Mouse (Mus musculus): ENCODE measurements around the gene Tlk1. TPM values are rescaled to one million over a fixed set of nuclear protein-coding genes. Genes with fewer than 3 reads are reported as not detected.
"Not testable (repeated sequence)": the region's sequence is repeated elsewhere in the genome, so short reads cannot be mapped to it uniquely, and the experiment has no call there.

Gene Tlk1
- total and polyA plus RNA-seq, 3 experiments: 6.9 to 31.3 (median 26.0) TPM

- H3K27me3 ChIP-seq (ENCODE audit: control insufficient read depth, insufficient read depth, low read length): no peaks in the 10 kb centered on the region
- DNase-seq: no peak
- peaks cover 9% of the 10 kb centered on the region for H3K36me3 ChIP-seq (ENCODE audit: control insufficient read depth, insufficient read depth, low read length)
- no peak overlapping the region for H3K9ac ChIP-seq (ENCODE audit: low read depth, low read length)
- no peak overlapping the region for H3K27ac ChIP-seq
- WGBS: 70% methylated on average over 3 of the region's 3 CpGs
- H3K79me2 ChIP-seq (replicated peaks; ENCODE audit: control insufficient read depth, insufficient read depth, low read length): peaks cover 10% of the 10 kb centered on the region
- intact Hi-C loops (cut with DNase I): no loop called here
- no peak overlapping the region for H3K4me3 ChIP-seq
- no peak for TF ChIP-seq POLR2A (IDR thresholded peaks at IDR 0.05; ENCODE audit: insufficient read depth, low read depth, low read length)
- no peak for TF ChIP-seq CTCF (IDR thresholded peaks at IDR 0.05)
- no peak for TF ChIP-seq EP300 (IDR thresholded peaks at IDR 0.05; ENCODE audit: insufficient read depth, low read depth, low read length)
- H3K4me1 ChIP-seq (ENCODE audit: control insufficient read depth, insufficient read depth, low read length): peaks cover 9% of the 10 kb centered on the region
Measured at GRCm38 (mm10) chr2:70809921-70810320, 15.6 kb downstream of the Tlk1 start.

- H3K36me3 ChIP-seq (ENCODE audit: control insufficient read depth, insufficient read depth, low read length): peaks cover 9% of the 10 kb centered on the region
- H3K27me3 ChIP-seq (ENCODE audit: control insufficient read depth, insufficient read depth, low read length): no peaks in the 10 kb centered on the region
- no peak overlapping the region; the same call in 1 of the 2 replicates for H3K27ac ChIP-seq
- H3K4me1 ChIP-seq (ENCODE audit: control insufficient read depth, insufficient read depth, low read length): peaks cover 7% of the 10 kb centered on the region
- H3K9ac ChIP-seq (ENCODE audit: low read depth, low read length): no peak overlapping the region
- no peak overlapping the region for H3K4me3 ChIP-seq
- TF ChIP-seq POLR2A (IDR thresholded peaks at IDR 0.05; ENCODE audit: insufficient read depth, low read depth, low read length) (no peak), CTCF (IDR thresholded peaks at IDR 0.05) (no peak), EP300 (IDR thresholded peaks at IDR 0.05; ENCODE audit: insufficient read depth, low read depth, low read length) (no peak)
- H3K79me2 ChIP-seq (replicated peaks; ENCODE audit: control insufficient read depth, insufficient read depth, low read length): peaks cover 11% of the 10 kb centered on the region
- DNase-seq: no peak
- intact Hi-C loops (cut with DNase I): no loop called here
Measured at GRCm38 (mm10) chr2:70808681-70809080, 16.8 kb downstream of the Tlk1 start.

DNA sequence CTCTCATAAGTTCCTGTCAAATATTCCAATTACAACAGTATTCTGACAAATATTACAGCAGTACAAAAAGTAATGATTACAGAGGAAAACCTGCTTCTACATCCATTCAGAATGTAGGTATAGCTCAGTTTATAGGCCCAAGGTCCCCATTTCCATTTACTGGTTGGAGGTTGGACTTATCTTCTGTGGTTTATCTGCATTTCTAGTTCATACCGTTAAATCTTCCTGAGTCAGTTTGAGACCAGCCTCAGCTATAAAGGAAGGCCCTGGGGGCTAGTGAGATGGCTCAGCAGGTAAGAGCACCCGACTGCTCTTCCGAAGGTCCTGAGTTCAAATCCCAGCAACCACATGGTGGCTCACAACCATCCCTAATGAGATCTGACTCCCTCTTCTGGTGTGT is 17.9 kb downstream of the Tlk1 start:
- H3K4me3 ChIP-seq; H3K9ac ChIP-seq (ENCODE audit: low read depth, low read length); DNase-seq; H3K27me3 ChIP-seq (ENCODE audit: control insufficient read depth, insufficient read depth, low read length); H3K4me1 ChIP-seq (ENCODE audit: control insufficient read depth, insufficient read depth, low read length); H3K36me3 ChIP-seq (ENCODE audit: control insufficient read depth, insufficient read depth, low read length); H3K27ac ChIP-seq; intact Hi-C loops (cut with DNase I): not testable (repeated sequence)
- peaks cover 11% of the 10 kb centered on the region for H3K79me2 ChIP-seq (replicated peaks; ENCODE audit: control insufficient read depth, insufficient read depth, low read length)
- 68% methylated on average over 3 of the region's 3 CpGs for WGBS

GRCm38 (mm10) chr2:70806020-70806419 is 19.5 kb downstream of the Tlk1 start:
- no peak overlapping the region for H3K9ac ChIP-seq (ENCODE audit: low read depth, low read length)
- H3K36me3 ChIP-seq (ENCODE audit: control insufficient read depth, insufficient read depth, low read length): peaks cover 5% of the 10 kb centered on the region
- peaks cover 11% of the 10 kb centered on the region for H3K79me2 ChIP-seq (replicated peaks; ENCODE audit: control insufficient read depth, insufficient read depth, low read length)
- H3K4me1 ChIP-seq (ENCODE audit: control insufficient read depth, insufficient read depth, low read length): peaks cover 9% of the 10 kb centered on the region
- 94% methylated on average over 5 of the region's 5 CpGs for WGBS
- H3K27me3 ChIP-seq (ENCODE audit: control insufficient read depth, insufficient read depth, low read length): no peaks in the 10 kb centered on the region
- no peak overlapping the region for H3K4me3 ChIP-seq
- no peak overlapping the region for H3K27ac ChIP-seq
- TF ChIP-seq CTCF (IDR thresholded peaks at IDR 0.05) (no peak), EP300 (IDR thresholded peaks at IDR 0.05; ENCODE audit: insufficient read depth, low read depth, low read length) (no peak), POLR2A (IDR thresholded peaks at IDR 0.05; ENCODE audit: insufficient read depth, low read depth, low read length) (no peak)
- no peak for DNase-seq
- intact Hi-C loops (cut with DNase I): no loop called here

DNA sequence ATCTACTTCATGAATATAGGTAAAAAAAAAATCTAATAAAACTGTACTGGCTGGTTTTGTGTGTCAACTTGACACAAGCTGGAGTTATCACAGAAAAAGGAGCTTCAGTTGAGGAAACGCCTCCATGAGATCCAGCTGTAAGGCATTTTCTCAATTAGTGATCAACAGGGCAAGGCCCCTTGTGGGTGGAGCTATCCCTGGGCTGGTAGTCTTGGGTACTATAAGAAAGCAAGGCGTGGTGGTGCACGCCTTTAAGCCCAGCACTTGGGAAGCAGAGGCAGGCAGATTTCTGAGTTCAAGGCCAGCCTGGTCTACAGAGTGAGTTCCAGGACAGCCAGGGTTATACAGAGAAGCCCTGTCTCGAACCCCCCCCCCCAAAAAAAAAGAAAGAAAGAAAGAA is 21.8 kb downstream of the Tlk1 start:
- 97% methylated on average over 4 of the region's 4 CpGs for WGBS
- intact Hi-C loops (cut with DNase I); H3K9ac ChIP-seq (ENCODE audit: low read depth, low read length); H3K27me3 ChIP-seq (ENCODE audit: control insufficient read depth, insufficient read depth, low read length); DNase-seq; H3K79me2 ChIP-seq (replicated peaks; ENCODE audit: control insufficient read depth, insufficient read depth, low read length); H3K27ac ChIP-seq; H3K4me3 ChIP-seq; H3K36me3 ChIP-seq (ENCODE audit: control insufficient read depth, insufficient read depth, low read length): not testable (repeated sequence)
- peaks cover 12% of the 10 kb centered on the region for H3K4me1 ChIP-seq (ENCODE audit: control insufficient read depth, insufficient read depth, low read length)

DNA sequence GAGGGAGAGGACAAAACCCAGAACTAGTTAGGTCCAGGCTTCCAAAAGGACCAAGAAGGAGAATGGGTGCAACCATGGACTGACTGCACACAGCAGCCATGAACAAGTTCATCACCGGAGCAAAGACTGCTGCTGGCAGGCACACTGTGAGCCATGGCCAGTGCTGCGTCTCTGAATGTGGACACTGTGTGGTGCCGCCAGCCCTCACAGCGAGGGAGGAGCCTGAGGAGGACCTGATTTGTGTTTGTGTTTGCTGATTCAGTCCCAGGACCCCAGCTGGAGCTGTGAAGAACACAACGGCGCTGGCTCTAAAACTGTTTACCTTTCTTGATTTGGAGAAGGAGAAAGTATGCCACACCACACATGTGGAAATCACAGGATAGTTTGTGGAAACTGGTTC is 22.9 kb downstream of the Tlk1 start:
- Histone ChIP-seq H3K79me2 (replicated peaks; ENCODE audit: control insufficient read depth, insufficient read depth, low read length) (peaks cover 8% of the 10 kb centered on the region), H3K36me3 (ENCODE audit: control insufficient read depth, insufficient read depth, low read length) (peaks cover 4% of the 10 kb centered on the region; the same call in 1 of the 2 replicates), H3K27ac (no peak overlapping the region), H3K4me1 (ENCODE audit: control insufficient read depth, insufficient read depth, low read length) (peaks cover 12% of the 10 kb centered on the region), H3K27me3 (ENCODE audit: control insufficient read depth, insufficient read depth, low read length) (no peaks in the 10 kb centered on the region), H3K9ac (ENCODE audit: low read depth, low read length) (no peak overlapping the region), H3K4me3 (no peak overlapping the region)
- TF ChIP-seq CTCF (IDR thresholded peaks at IDR 0.05) (no peak), EP300 (IDR thresholded peaks at IDR 0.05; ENCODE audit: insufficient read depth, low read depth, low read length) (no peak), POLR2A (IDR thresholded peaks at IDR 0.05; ENCODE audit: insufficient read depth, low read depth, low read length) (no peak)
- 44% methylated on average over 6 of the region's 6 CpGs for WGBS
- DNase-seq: peak in 1 of 2 experiments; percentile 28
- intact Hi-C loops (cut with DNase I): no loop called here

DNA sequence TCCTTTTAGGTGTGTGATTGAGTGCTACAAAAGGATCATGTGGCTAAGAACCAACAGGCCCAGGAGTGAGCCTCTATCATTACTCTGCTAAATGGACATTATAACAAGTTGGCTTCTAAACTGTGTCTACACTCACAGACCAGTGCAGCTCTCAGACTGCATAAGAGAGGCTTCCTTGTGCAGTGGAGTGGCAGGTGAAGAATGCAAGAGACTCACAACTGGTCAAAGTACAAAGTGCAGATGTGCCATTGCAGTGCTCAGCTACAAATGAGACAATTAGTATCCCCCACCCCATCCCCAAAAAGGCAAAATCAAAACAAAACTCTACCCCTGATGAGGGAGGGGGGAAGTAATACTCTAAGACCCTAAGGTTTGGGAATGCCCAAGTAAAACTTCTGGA is 24.0 kb downstream of the Tlk1 start:
- H3K4me1 ChIP-seq (ENCODE audit: control insufficient read depth, insufficient read depth, low read length): peaks cover 11% of the 10 kb centered on the region
- no peak overlapping the region for H3K4me3 ChIP-seq
- peaks cover 4% of the 10 kb centered on the region; the same call in 1 of the 2 replicates for H3K36me3 ChIP-seq (ENCODE audit: control insufficient read depth, insufficient read depth, low read length)
- no peaks in the 10 kb centered on the region for H3K27me3 ChIP-seq (ENCODE audit: control insufficient read depth, insufficient read depth, low read length)
- TF ChIP-seq CTCF (IDR thresholded peaks at IDR 0.05): no peak
- no peak for TF ChIP-seq EP300 (IDR thresholded peaks at IDR 0.05; ENCODE audit: insufficient read depth, low read depth, low read length)
- TF ChIP-seq POLR2A (IDR thresholded peaks at IDR 0.05; ENCODE audit: insufficient read depth, low read depth, low read length): no peak
- H3K27ac ChIP-seq: no peak overlapping the region
- intact Hi-C loops (cut with DNase I): no loop called here
- no peak overlapping the region for H3K9ac ChIP-seq (ENCODE audit: low read depth, low read length)
- DNase-seq: no peak
- peaks cover 6% of the 10 kb centered on the region for H3K79me2 ChIP-seq (replicated peaks; ENCODE audit: control insufficient read depth, insufficient read depth, low read length)
